Mouse (Mus musculus): ENCODE results near the gene Gm1123.

DNA sequence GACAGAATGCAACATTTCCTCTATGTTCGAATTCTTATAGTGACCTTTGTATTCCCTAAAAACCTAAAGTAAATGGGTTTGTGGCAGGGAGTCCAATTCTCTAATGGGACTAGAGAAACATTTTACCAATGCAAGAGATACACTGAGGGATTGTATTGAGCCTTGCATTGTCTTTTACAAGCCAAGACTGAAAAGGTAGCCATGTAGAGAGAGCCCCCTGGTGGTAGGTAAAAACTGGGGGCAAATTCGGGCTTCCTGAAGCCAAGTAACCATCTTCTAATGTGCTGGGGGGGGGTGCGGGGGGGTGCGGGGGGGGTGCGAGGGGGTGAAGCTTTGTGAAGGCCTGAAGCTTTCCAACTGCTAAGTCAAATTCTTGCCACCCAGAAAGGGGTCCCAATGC lies 75.2 kb downstream of the Gm1123 start:
- no peak for TF ChIP-seq GATA1 (IDR thresholded peaks at IDR 0.05; ENCODE audit: borderline replicate concordance, low read length)
- TF ChIP-seq CTCF (IDR thresholded peaks at IDR 0.05; ENCODE audit: low read depth, low read length) = no peak
- TF ChIP-seq POLR2AphosphoS5 (IDR thresholded peaks at IDR 0.05; ENCODE audit: insufficient replicate concordance, low read depth, low read length) = no peak
